Mouse (Mus musculus): ENCODE measurements around the gene Pim3.
A peak's percentile ranks its signal among the peaks of the same experiment; 100 is the strongest.

GRCm38 (mm10) chr15:88874477-88874876, 12.5 kb downstream of the Pim3 start:
- no peak for TF ChIP-seq CTCF (IDR thresholded peaks at IDR 0.05; ENCODE audit: control insufficient read depth, insufficient read depth, insufficient read length)
- peak; percentile 82 for TF ChIP-seq MAX (IDR thresholded peaks at IDR 0.05)
- TF ChIP-seq USF1 (IDR thresholded peaks at IDR 0.05; ENCODE audit: low read depth), result peak; percentile 94

Measured in C2C12 (cell line).